Mouse (Mus musculus): ENCODE measurements around the gene Socs2.

DNA sequence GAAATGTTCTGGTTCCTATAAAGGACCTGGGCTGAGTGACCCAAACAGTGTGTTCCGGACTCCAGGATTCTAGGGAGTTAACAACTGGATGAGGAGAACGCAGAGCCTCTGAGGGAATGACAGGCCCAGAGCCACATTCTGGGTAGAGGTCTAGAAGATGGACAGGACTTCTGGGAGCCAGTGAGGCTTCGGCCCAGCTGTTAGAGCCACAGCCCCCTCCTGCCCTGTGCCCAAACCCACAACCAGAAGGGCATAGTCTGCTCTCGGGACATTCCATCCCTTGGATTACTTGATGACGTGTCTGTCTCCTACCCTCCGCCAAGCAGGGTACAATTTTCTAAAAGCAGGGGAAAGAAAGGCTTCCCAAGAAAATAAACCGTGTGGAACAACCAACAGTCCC is 7.8 kb downstream of the Socs2 start:
- no peak for TF ChIP-seq POLR2A (IDR thresholded peaks at IDR 0.05; ENCODE audit: extremely low read depth, insufficient read depth, low read length)
- no peak for TF ChIP-seq CTCF (IDR thresholded peaks at IDR 0.05; ENCODE audit: low read depth, low read length)
